11 mouse cellular contexts compared by ENCODE assay signal in the genomic region with DNA sequence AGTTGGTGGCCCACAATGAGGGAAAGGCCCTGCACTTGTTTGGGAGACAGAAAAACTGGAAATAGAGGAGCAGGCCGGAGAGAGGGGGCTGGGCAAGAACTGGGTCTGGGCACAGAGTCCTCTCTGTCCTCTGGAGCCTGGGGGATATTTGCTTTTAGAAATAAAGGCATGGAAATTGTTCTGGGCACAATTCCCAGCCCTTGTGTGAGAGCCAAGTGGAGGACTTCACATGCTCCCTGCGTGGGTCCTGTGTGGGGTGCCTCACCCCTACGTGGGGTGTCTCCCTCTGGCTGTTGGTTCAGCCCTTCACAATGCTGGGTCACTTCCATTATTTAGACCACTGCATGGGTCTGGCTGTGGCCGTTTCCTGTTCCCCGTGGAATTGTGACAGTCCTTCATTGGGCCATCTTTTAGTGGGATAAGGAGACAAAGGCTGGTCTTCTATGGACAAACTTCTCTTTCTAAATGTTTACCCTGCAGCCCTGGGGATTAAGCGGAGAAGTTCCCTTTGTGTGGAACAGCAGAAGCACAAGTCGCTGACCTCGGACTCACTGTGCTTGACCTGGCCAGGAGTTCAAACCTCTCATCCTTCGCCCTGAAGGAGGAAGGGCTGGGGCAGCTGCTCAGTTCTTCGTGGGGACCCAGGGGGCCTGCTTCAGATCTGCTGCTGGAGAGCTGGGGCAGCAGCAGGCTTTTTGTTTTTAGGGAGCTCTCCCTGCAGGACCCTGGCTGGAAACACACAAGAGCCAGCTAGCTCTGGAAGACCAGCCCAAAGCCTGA. TPM values are rescaled to one million over a fixed set of nuclear protein-coding genes. Genes with fewer than 3 reads are reported as not detected.
DNase-seq lines count a peak whose midpoint lies in the region; ATAC-seq lines count a peak whose summit lies in the region.
"Had no signal": no experiment of that assay in that cellular context is flagged by ENCODE, and none has a peak within 500 bp of the region (broad histone marks: within the 10 kb centered on the region; RNA-seq: fewer than 3 reads in every experiment).

No protein-coding gene starts in this region.

- no peaks in the 10 kb centered on the region for H3K36me3 ChIP-seq in hindbrain, embryonic 16.5 days (ENCODE audit: control insufficient read depth, insufficient read depth, low read length)
- H3K36me3 ChIP-seq in midbrain, embryonic 15.5 days (replicated peaks) = no peaks in the 10 kb centered on the region
- no peaks in the 10 kb centered on the region for H3K36me3 ChIP-seq in heart, embryonic 12.5 days
- H3K36me3 ChIP-seq: liver, embryonic 15.5 days had no signal

- peak; percentile 66 for DNase-seq in layer of hippocampus, adult 11-12 months (ENCODE audit: low spot score)
- DNase-seq in layer of hippocampus, adult 9-10 months (ENCODE audit: low spot score) = no peak
- peak; percentile 53 to 70 for DNase-seq in cerebellum, postnatal 10 days
- DNase-seq in spleen, adult 18-20 months = no peak
- DNase-seq in kidney, postnatal 4 days = no peak
- DNase-seq: adrenal gland, postnatal 36 days had no signal

- peaks cover 21% of the 10 kb centered on the region for H3K4me1 ChIP-seq in hindbrain, embryonic 16.5 days (ENCODE audit: control insufficient read depth, insufficient read depth, low read depth, low read length)
- H3K4me1 ChIP-seq in midbrain, embryonic 15.5 days = peaks cover 34% of the 10 kb centered on the region
- H3K4me1 ChIP-seq in heart, embryonic 12.5 days (replicated peaks) = peaks cover 16% of the 10 kb centered on the region
- H3K4me1 ChIP-seq: liver, embryonic 15.5 days had no signal

- H3K9ac ChIP-seq in hindbrain, embryonic 16.5 days (ENCODE audit: low read depth, low read length) = no peak overlapping the region
- H3K9ac ChIP-seq in midbrain, embryonic 15.5 days = no peak overlapping the region
- H3K9ac ChIP-seq in heart, embryonic 12.5 days = no peak overlapping the region
- H3K9ac ChIP-seq: liver, embryonic 15.5 days had no signal

- peaks cover 44% of the 10 kb centered on the region for H3K27me3 ChIP-seq in hindbrain, embryonic 16.5 days (replicated peaks; ENCODE audit: control insufficient read depth, insufficient read depth, low read length)
- H3K27me3 ChIP-seq in midbrain, embryonic 15.5 days (replicated peaks) = peaks cover 45% of the 10 kb centered on the region
- H3K27me3 ChIP-seq in heart, embryonic 12.5 days (replicated peaks) = peaks cover 96% of the 10 kb centered on the region

- H3K9me3 ChIP-seq in hindbrain, embryonic 16.5 days (ENCODE audit: control insufficient read depth, low read length) = no peaks in the 10 kb centered on the region
- H3K9me3 ChIP-seq in midbrain, embryonic 15.5 days = no peaks in the 10 kb centered on the region
- H3K9me3 ChIP-seq in heart, embryonic 12.5 days (replicated peaks) = no peaks in the 10 kb centered on the region
- H3K9me3 ChIP-seq: liver, embryonic 15.5 days had no signal

- peak overlapping the region; percentile 64; the same call in 1 of the 2 replicates for H3K27ac ChIP-seq in hindbrain, embryonic 16.5 days (ENCODE audit: low read depth, low read length)
- 0 out of 2 replicates have a peak overlapping the region, but pooled peaks have one; percentile 22 for H3K27ac ChIP-seq in midbrain, embryonic 15.5 days
- no peak overlapping the region for H3K27ac ChIP-seq in heart, embryonic 12.5 days (ENCODE audit: poor library complexity, severe bottlenecking)
- H3K27ac ChIP-seq: liver, embryonic 15.5 days had no signal

- H3K4me2 ChIP-seq in hindbrain, embryonic 16.5 days (ENCODE audit: low read length) = no peak overlapping the region
- H3K4me2 ChIP-seq in midbrain, embryonic 15.5 days = no peak overlapping the region
- H3K4me2 ChIP-seq in heart, embryonic 12.5 days = no peak overlapping the region
- H3K4me2 ChIP-seq: liver, embryonic 15.5 days had no signal

- 14% methylated on average over 10 of the region's 10 CpGs for WGBS in hindbrain, embryonic 16.5 days
- WGBS in midbrain, embryonic 15.5 days = 18% methylated on average over 10 of the region's 10 CpGs
- 34% methylated on average over 10 of the region's 10 CpGs for WGBS in heart, embryonic 12.5 days

- ATAC-seq in hindbrain, embryonic 16.5 days = peak; percentile 75
- 0 out of 2 replicates have a peak, but pooled peaks have one; percentile 25 for ATAC-seq in midbrain, embryonic 15.5 days (replicated peaks)
- no peak for ATAC-seq in heart, embryonic 12.5 days (ENCODE audit: insufficient number of reproducible peaks, low FRiP score)

- no peak overlapping the region for H3K4me3 ChIP-seq in hindbrain, embryonic 16.5 days (ENCODE audit: low read length)
- no peak overlapping the region for H3K4me3 ChIP-seq in midbrain, embryonic 15.5 days
- H3K4me3 ChIP-seq in heart, embryonic 12.5 days = no peak overlapping the region
- H3K4me3 ChIP-seq: liver, embryonic 15.5 days had no signal

RNA-seq across cellular contexts. Expression of a gene that starts 25.6 kb away (rescaled TPM):
- 0.11 and 1.0 TPM in 2 replicates for polyA plus RNA-seq in hindbrain, embryonic 16.5 days (2015; fragmentation: Nextera tagmentation; extraction: Ambion mirVana)
- polyA plus RNA-seq in midbrain, embryonic 15.5 days (2015; fragmentation: Nextera tagmentation; extraction: Ambion mirVana) = 3.9 and 6.1 TPM in 2 replicates
- not detected in 2 replicates for polyA plus RNA-seq in heart, embryonic 12.5 days (2016; fragmentation: Nextera tagmentation; extraction: Ambion mirVana)
- polyA plus RNA-seq: intestine, embryonic 14.5 days; liver, embryonic 15.5 days had no signal

RNA-seq across cellular contexts. Expression of a gene that starts 47.7 kb away (rescaled TPM):
- polyA plus RNA-seq in hindbrain, embryonic 16.5 days (2015; fragmentation: Nextera tagmentation; extraction: Ambion mirVana) = 1.0 and 1.3 TPM in 2 replicates
- 0.96 and 1.2 TPM in 2 replicates for polyA plus RNA-seq in midbrain, embryonic 15.5 days (2015; fragmentation: Nextera tagmentation; extraction: Ambion mirVana)
- polyA plus RNA-seq in heart, embryonic 12.5 days (2016; fragmentation: Nextera tagmentation; extraction: Ambion mirVana) = 0.72 and 0.81 TPM in 2 replicates

Comparison
In these comparisons a context has a peak if more than half of its experiments do, and no peak if none do; other contexts are left out.
1. DNase-seq: peak in layer of hippocampus, adult 11-12 months (single experiment) and cerebellum, postnatal 10 days (2 of 2); none in layer of hippocampus, adult 9-10 months (single experiment), spleen, adult 18-20 months (0 of 2) and kidney, postnatal 4 days (0 of 2).